Comparison of ENCODE assay signal across 8 mouse cellular contexts in the genomic region with DNA sequence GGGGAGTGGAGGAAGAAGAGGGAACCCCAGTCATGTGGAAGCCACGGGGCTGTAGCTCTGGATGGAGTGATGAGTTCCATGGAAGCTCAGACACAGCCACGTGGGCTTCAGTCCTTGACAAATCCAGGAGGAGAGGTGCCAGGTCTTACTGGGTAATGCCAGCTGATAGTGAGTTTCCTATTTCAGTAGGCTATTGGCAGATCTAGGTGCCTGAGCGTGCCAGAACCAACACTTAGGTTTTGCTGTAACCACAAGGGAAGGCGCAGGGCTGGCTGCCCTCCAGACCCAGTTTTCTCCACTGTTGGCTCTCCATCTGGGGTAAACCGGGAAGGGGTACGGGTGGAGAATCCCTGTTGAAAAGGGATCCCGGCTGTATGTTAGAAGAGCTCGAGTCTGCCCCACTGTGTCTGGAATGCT.
DNase-seq lines count a peak whose midpoint lies in the region; ATAC-seq and TF ChIP-seq lines count a peak whose summit lies in the region.

No protein-coding gene starts in this region.

- peaks cover 69% of the 10 kb centered on the region for H3K36me3 ChIP-seq in forebrain, embryonic 13.5 days (ENCODE audit: poor library complexity, severe bottlenecking)
- H3K36me3 ChIP-seq in forebrain, embryonic 12.5 days (replicated peaks), result peaks cover 72% of the 10 kb centered on the region
- no peaks in the 10 kb centered on the region for H3K36me3 ChIP-seq in forebrain, embryonic 16.5 days (ENCODE audit: control insufficient read depth, insufficient read depth)
- peaks cover 61% of the 10 kb centered on the region for H3K36me3 ChIP-seq in lung, embryonic 14.5 days (ENCODE audit: insufficient read depth)

- peak; percentile 74 for DNase-seq in Muller cell, postnatal 12 days (ENCODE audit: inconsistent ontology term)
- DNase-seq in kidney, postnatal 10 days, result peak; percentile 56
- DNase-seq in lung, embryonic 14.5 days, result peak; percentile 51
- DNase-seq in telencephalon, adult 2 months (ENCODE audit: low read depth, low spot score), result peak; percentile 13
- DNase-seq in thymus, postnatal 14 days, result no peak

- no peak overlapping the region for H3K4me2 ChIP-seq in forebrain, embryonic 13.5 days
- no peak overlapping the region for H3K4me2 ChIP-seq in forebrain, embryonic 12.5 days
- no peak overlapping the region for H3K4me2 ChIP-seq in forebrain, embryonic 16.5 days (ENCODE audit: low read length)
- no peak overlapping the region for H3K4me2 ChIP-seq in lung, embryonic 14.5 days

- no peak overlapping the region for H3K9ac ChIP-seq in forebrain, embryonic 13.5 days
- H3K9ac ChIP-seq in forebrain, embryonic 12.5 days, result no peak overlapping the region
- no peak overlapping the region for H3K9ac ChIP-seq in forebrain, embryonic 16.5 days (replicated peaks; ENCODE audit: low read depth, low read length)
- no peak overlapping the region for H3K9ac ChIP-seq in lung, embryonic 14.5 days

- WGBS in forebrain, embryonic 13.5 days, result 71% methylated on average over 8 of the region's 8 CpGs
- 81% methylated on average over 8 of the region's 8 CpGs for WGBS in forebrain, embryonic 12.5 days
- WGBS in forebrain, embryonic 16.5 days, result 51% methylated on average over 8 of the region's 8 CpGs
- WGBS in lung, embryonic 14.5 days, result 69% methylated on average over 8 of the region's 8 CpGs

- H3K27ac ChIP-seq in forebrain, embryonic 13.5 days, result no peak overlapping the region
- H3K27ac ChIP-seq in forebrain, embryonic 12.5 days, result no peak overlapping the region
- H3K27ac ChIP-seq in forebrain, embryonic 16.5 days (ENCODE audit: low read length), result no peak overlapping the region
- H3K27ac ChIP-seq in lung, embryonic 14.5 days (ENCODE audit: low read depth), result no peak overlapping the region

- ATAC-seq in forebrain, embryonic 13.5 days, result peak; percentile 50; the same call in 1 of the 2 replicates
- no peak for ATAC-seq in forebrain, embryonic 12.5 days (ENCODE audit: low FRiP score)
- ATAC-seq in forebrain, embryonic 16.5 days, result peak; percentile 82
- peak; percentile 39; the same call in 1 of the 2 replicates for ATAC-seq in lung, embryonic 14.5 days (ENCODE audit: insufficient read depth)

- H3K9me3 ChIP-seq in forebrain, embryonic 13.5 days (replicated peaks), result no peaks in the 10 kb centered on the region
- no peaks in the 10 kb centered on the region for H3K9me3 ChIP-seq in forebrain, embryonic 12.5 days
- no peaks in the 10 kb centered on the region for H3K9me3 ChIP-seq in forebrain, embryonic 16.5 days (ENCODE audit: control insufficient read depth, low read length)
- no peaks in the 10 kb centered on the region for H3K9me3 ChIP-seq in lung, embryonic 14.5 days (ENCODE audit: low read depth, low read length)

- no peaks in the 10 kb centered on the region for H3K27me3 ChIP-seq in forebrain, embryonic 13.5 days
- no peaks in the 10 kb centered on the region for H3K27me3 ChIP-seq in forebrain, embryonic 12.5 days
- H3K27me3 ChIP-seq in forebrain, embryonic 16.5 days (replicated peaks; ENCODE audit: control insufficient read depth, insufficient read depth, low read length), result no peaks in the 10 kb centered on the region
- no peaks in the 10 kb centered on the region for H3K27me3 ChIP-seq in lung, embryonic 14.5 days (ENCODE audit: insufficient read depth, low read length)

- H3K4me3 ChIP-seq in forebrain, embryonic 13.5 days, result no peak overlapping the region
- no peak overlapping the region for H3K4me3 ChIP-seq in forebrain, embryonic 12.5 days (replicated peaks)
- no peak overlapping the region for H3K4me3 ChIP-seq in forebrain, embryonic 16.5 days (replicated peaks; ENCODE audit: low read length)
- no peak overlapping the region for H3K4me3 ChIP-seq in lung, embryonic 14.5 days (ENCODE audit: low read depth, low read length)

- peak; percentile 14; the same call in 1 of the 2 replicates for TF ChIP-seq CTCF in lung, embryonic 14.5 days (IDR thresholded peaks at IDR 0.05; ENCODE audit: low read depth)

- no peaks in the 10 kb centered on the region for H3K4me1 ChIP-seq in forebrain, embryonic 13.5 days
- H3K4me1 ChIP-seq in forebrain, embryonic 12.5 days, result no peaks in the 10 kb centered on the region
- H3K4me1 ChIP-seq in forebrain, embryonic 16.5 days (replicated peaks; ENCODE audit: control insufficient read depth, insufficient read depth, low read length), result peaks cover under 1% of the 10 kb centered on the region; the same call in 1 of the 2 replicates
- no peaks in the 10 kb centered on the region for H3K4me1 ChIP-seq in lung, embryonic 14.5 days (ENCODE audit: insufficient read depth)
